Mouse (Mus musculus) forebrain, embryonic 14.5 days (tissue): ENCODE measurements around the gene Fstl4. TPM values are rescaled to one million over a fixed set of nuclear protein-coding genes. Genes with fewer than 3 reads are reported as not detected.

Experiments used
- ATAC-seq: fragments of 200-750 bp; cut with Nextera tagmentation; 2 replicates; pipeline ENCODE4 v1.8.0; 2017; ENCODE audit warnings: mild to moderate bottlenecking, moderate library complexity
- DNase-seq: peaks from one replicate; pipeline ENCODE4 v3.0.0-alpha.2; 2015; ENCODE audit warnings: low spot score
- H3K27ac ChIP-seq: fragments of 300-500 bp; sonication (generic); 2 replicates; pipeline ENCODE4 v1.5.1; 2014; ENCODE audit warnings: low read depth, mild to moderate bottlenecking, control low read depth, low read length, moderate library complexity
- H3K27me3 ChIP-seq: fragments of 300-500 bp; sonication (generic); replicated peaks from 2 replicates; pipeline ENCODE4 v1.6.1; 2014; ENCODE audit warnings: low read length, control low read depth, mixed read lengths; ENCODE audit not compliant: control insufficient read depth, insufficient read depth
- H3K36me3 ChIP-seq: fragments of 300-500 bp; sonication (generic); 2 replicates; pipeline ENCODE4 v1.6.1; 2014; ENCODE audit warnings: low read length, control low read depth; ENCODE audit not compliant: control insufficient read depth, insufficient read depth
- H3K4me1 ChIP-seq: fragments of 300-500 bp; sonication (generic); 2 replicates; pipeline ENCODE4 v1.6.1; 2014; ENCODE audit warnings: antibody characterized with exemption, low read length, control low read depth; ENCODE audit not compliant: control insufficient read depth, insufficient read depth
- H3K4me2 ChIP-seq: fragments of 300-500 bp; sonication (generic); 2 replicates; pipeline ENCODE4 v1.6.1; 2014; ENCODE audit warnings: mild to moderate bottlenecking, control low read depth, low read length
- H3K4me3 ChIP-seq: fragments of 300-500 bp; sonication (generic); 2 replicates; pipeline ENCODE4 v1.5.1; 2014; ENCODE audit warnings: low read depth, low read length, control low read depth
- H3K9ac ChIP-seq: fragments of 300-500 bp; sonication (generic); 2 replicates; pipeline ENCODE4 v1.6.1; 2014; ENCODE audit warnings: mild to moderate bottlenecking, low read length, control low read depth, moderate library complexity
- H3K9me3 ChIP-seq: fragments of 300-500 bp; sonication (generic); replicated peaks from 2 replicates; pipeline ENCODE4 v1.6.1; 2016; ENCODE audit warnings: low read length, control low read depth, mixed read lengths; ENCODE audit not compliant: control insufficient read depth
- WGBS: fragments of 180-500 bp; shearing (Covaris S2); extraction: QIAGEN DNeasy Blood & Tissue Kit; methylation state at CpG from one replicate; pipeline ENCODE4 v1.1.7; 2014; 5-methylcytosine and 5-hydroxymethylcytosine counted together
- polyA plus RNA-seq: library from polyadenylated mRNA; unstranded; fragments of >200 nt; fragmentation: Nextera tagmentation; extraction: Ambion mirVana; gene quantifications from 2 replicates; pipeline ENCODE4 v1.2.1, GENCODE M21; 2014

Gene Fstl4
- polyA plus RNA-seq, 1 experiment from 2014 or later: 2.4 TPM

GRCm38 (mm10) chr11:52739187-52739586 is 25.2 kb upstream of the Fstl4 start:
- Histone ChIP-seq H3K27me3 (no peaks in the 10 kb centered on the region), H3K9me3 (no peaks in the 10 kb centered on the region), H3K36me3 (no peaks in the 10 kb centered on the region), H3K4me1 (no peaks in the 10 kb centered on the region), H3K27ac (no peak overlapping the region), H3K4me3 (no peak overlapping the region), H3K4me2 (no peak overlapping the region), H3K9ac (no peak overlapping the region)
- DNase-seq: no peak
- 25% methylated on average over 9 of the region's 9 CpGs for WGBS
- ATAC-seq: no peak

GRCm38 (mm10) chr11:52740466-52740865 is 24.0 kb upstream of the Fstl4 start:
- Histone ChIP-seq H3K36me3 (no peaks in the 10 kb centered on the region), H3K27me3 (no peaks in the 10 kb centered on the region), H3K4me2 (no peak overlapping the region), H3K9ac (no peak overlapping the region), H3K27ac (no peak overlapping the region), H3K4me3 (no peak overlapping the region), H3K4me1 (no peaks in the 10 kb centered on the region), H3K9me3 (no peaks in the 10 kb centered on the region)
- ATAC-seq: no peak
- no peak for DNase-seq

GRCm38 (mm10) chr11:52743956-52744355 is 20.5 kb upstream of the Fstl4 start:
- no peaks in the 10 kb centered on the region for H3K36me3 ChIP-seq
- H3K4me3 ChIP-seq: no peak overlapping the region
- no peak overlapping the region for H3K27ac ChIP-seq
- no peak overlapping the region for H3K4me2 ChIP-seq
- DNase-seq (peak; percentile 10), ATAC-seq (no peak)
- H3K4me1 ChIP-seq: no peaks in the 10 kb centered on the region
- no peaks in the 10 kb centered on the region for H3K27me3 ChIP-seq
- no peak overlapping the region for H3K9ac ChIP-seq
- H3K9me3 ChIP-seq: no peaks in the 10 kb centered on the region

DNA sequence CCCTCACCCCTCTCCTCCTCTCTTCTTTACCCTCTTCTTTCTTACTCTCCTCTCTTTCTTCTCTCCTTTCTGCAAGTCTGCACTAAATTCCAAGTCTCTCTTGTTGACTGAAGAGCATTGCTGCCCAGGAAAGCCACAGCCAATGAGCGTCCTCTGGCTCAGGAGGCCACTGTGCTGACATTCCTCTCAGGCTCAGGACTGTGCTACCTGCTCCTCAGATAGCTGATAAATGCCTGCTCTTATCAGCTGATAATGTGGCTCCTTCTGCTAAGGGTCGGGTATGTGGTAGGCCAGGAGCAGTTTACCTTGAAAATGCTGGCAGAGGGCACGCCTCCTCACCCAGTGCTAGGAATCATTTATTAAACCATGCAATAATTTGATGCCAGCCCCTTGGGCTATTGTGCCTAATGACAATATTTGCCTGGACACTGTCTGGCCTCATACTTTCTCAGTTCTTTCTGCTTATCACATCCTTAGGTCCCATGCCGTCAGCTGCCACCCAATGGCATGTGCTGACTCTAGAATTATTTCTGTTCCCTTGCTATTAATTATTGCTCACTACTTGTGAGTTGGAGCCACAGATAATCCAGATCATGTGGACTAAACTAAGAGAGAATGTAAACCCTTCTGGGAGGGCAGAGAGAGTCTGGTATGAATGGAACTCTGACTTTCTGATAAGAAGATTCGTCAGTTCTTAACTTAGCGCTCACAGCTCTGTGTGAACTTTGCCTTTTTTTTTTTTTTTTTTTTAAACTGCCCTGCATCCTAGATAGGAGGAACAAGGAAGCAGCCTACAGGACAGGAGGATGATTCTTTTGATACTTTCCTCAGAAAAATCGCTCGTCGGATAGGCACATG is 19.6 kb upstream of the Fstl4 start:
- no peak for ATAC-seq

GRCm38 (mm10) chr11:52747206-52747605 is 17.2 kb upstream of the Fstl4 start:
- Histone ChIP-seq H3K9me3 (no peaks in the 10 kb centered on the region), H3K4me2 (no peak overlapping the region), H3K4me3 (no peak overlapping the region), H3K27ac (no peak overlapping the region), H3K36me3 (no peaks in the 10 kb centered on the region), H3K4me1 (no peaks in the 10 kb centered on the region), H3K9ac (no peak overlapping the region), H3K27me3 (no peaks in the 10 kb centered on the region)
- DNase-seq (no peak), ATAC-seq (no peak)
- 85% methylated on average over 7 of the region's 7 CpGs for WGBS

More for the DNA sequence above, 19.6 kb upstream of the Fstl4 start:
- H3K4me2 ChIP-seq: no peak overlapping the region
- H3K36me3 ChIP-seq: no peaks in the 10 kb centered on the region
- no peak overlapping the region for H3K27ac ChIP-seq
- no peaks in the 10 kb centered on the region for H3K9me3 ChIP-seq
- H3K4me3 ChIP-seq: no peak overlapping the region
- no peak overlapping the region for H3K9ac ChIP-seq
- DNase-seq: no peak
- 74% methylated on average over 9 of the region's 9 CpGs for WGBS
- no peaks in the 10 kb centered on the region for H3K4me1 ChIP-seq
- no peaks in the 10 kb centered on the region for H3K27me3 ChIP-seq

GRCm38 (mm10) chr11:52747766-52748456 is 16.5 kb upstream of the Fstl4 start:
- H3K27ac ChIP-seq: no peak overlapping the region
- ATAC-seq (no peak), DNase-seq (no peak)
- H3K4me2 ChIP-seq: no peak overlapping the region
- no peak overlapping the region for H3K4me3 ChIP-seq
- H3K27me3 ChIP-seq: no peaks in the 10 kb centered on the region
- H3K36me3 ChIP-seq: no peaks in the 10 kb centered on the region
- 18% methylated on average over 6 of the region's 6 CpGs for WGBS
- H3K9ac ChIP-seq: no peak overlapping the region
- no peaks in the 10 kb centered on the region for H3K4me1 ChIP-seq
- H3K9me3 ChIP-seq: no peaks in the 10 kb centered on the region

DNA sequence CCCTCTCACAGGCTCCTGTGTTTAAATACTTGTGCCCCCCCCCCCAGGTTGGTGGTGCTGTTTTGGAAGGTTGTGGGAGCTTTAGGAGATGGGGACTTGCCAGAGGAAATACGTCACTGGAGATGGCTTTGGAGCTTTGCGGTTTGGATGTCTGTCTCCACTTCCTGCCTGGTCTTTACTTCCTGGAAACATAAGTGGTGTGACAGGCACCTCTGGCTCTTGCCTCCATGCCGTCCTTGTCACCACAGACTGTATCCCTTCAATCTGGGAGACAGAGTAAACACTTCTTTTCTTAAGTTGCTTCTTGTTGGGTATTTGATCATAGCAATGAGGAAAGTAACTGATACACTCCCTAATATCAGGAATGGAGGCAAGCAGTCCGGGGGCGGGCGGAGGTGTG is 14.4 kb upstream of the Fstl4 start:
- no peak overlapping the region for H3K9ac ChIP-seq
- no peaks in the 10 kb centered on the region for H3K4me1 ChIP-seq
- H3K36me3 ChIP-seq: no peaks in the 10 kb centered on the region
- no peak overlapping the region for H3K4me3 ChIP-seq
- H3K27me3 ChIP-seq: no peaks in the 10 kb centered on the region
- 94% methylated on average over 6 of the region's 6 CpGs for WGBS
- H3K9me3 ChIP-seq: no peaks in the 10 kb centered on the region
- H3K27ac ChIP-seq: no peak overlapping the region
- no peak for ATAC-seq
- no peak overlapping the region for H3K4me2 ChIP-seq
- DNase-seq: no peak

DNA sequence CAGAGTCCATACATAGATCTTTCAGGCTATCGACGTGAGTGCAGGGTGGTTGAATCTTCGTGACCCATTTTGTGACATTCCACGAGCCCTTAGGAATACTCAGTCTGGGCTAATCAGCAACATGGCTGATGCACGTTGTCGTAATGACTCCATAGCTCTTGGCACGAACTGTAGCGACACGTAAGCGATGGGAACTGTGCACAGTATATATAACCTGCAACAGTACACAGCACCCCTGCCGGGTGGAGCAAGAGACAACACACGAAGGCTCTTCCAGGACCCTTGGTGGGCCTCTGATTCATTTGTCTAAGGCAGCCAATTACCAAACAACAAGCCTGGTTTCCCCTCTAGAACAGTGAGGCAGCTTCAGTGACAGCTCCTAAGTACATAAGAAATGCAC is 11.9 kb upstream of the Fstl4 start:
- H3K4me3 ChIP-seq: no peak overlapping the region
- no peaks in the 10 kb centered on the region for H3K27me3 ChIP-seq
- no peak overlapping the region for H3K9ac ChIP-seq
- WGBS: 82% methylated on average over 12 of the region's 12 CpGs
- no peak overlapping the region for H3K27ac ChIP-seq
- DNase-seq (no peak), ATAC-seq (no peak)
- no peaks in the 10 kb centered on the region for H3K4me1 ChIP-seq
- H3K9me3 ChIP-seq: no peaks in the 10 kb centered on the region
- H3K4me2 ChIP-seq: no peak overlapping the region
- H3K36me3 ChIP-seq: no peaks in the 10 kb centered on the region

- H3K4me1 ChIP-seq: no peaks in the 10 kb centered on the region
- no peak overlapping the region for H3K4me2 ChIP-seq
- no peaks in the 10 kb centered on the region for H3K27me3 ChIP-seq
- H3K36me3 ChIP-seq: no peaks in the 10 kb centered on the region
- no peak overlapping the region for H3K9ac ChIP-seq
- WGBS: 38% methylated on average over 4 of the region's 4 CpGs
- H3K27ac ChIP-seq: no peak overlapping the region
- no peak overlapping the region for H3K4me3 ChIP-seq
- no peak for ATAC-seq
- no peak for DNase-seq
- H3K9me3 ChIP-seq: no peaks in the 10 kb centered on the region
Observed at GRCm38 (mm10) chr11:52753261-52753660, 11.2 kb upstream of the Fstl4 start.
